Mouse (Mus musculus): ENCODE data around the gene Gm21256.
"Not testable (repeated sequence)": the region's sequence is repeated elsewhere in the genome, so short reads cannot be mapped to it uniquely, and the experiment has no call there.

Gene Gm21256

GRCm38 (mm10) chrY:47450660-47451059, at the start of gene Gm21256:
Gene Gm21256, plus strand, starts transcription at chrY:47450960.
- DNase-seq = not testable (repeated sequence)
